Mouse (Mus musculus) lung, postnatal 25 days (tissue): ENCODE data around the gene Nup210l.

Experiments used
- DNase-seq: peaks from one replicate; pipeline ENCODE4 v3.0.0; 2022; ENCODE audit warnings: low spot score

Nup210l gene

DNA sequence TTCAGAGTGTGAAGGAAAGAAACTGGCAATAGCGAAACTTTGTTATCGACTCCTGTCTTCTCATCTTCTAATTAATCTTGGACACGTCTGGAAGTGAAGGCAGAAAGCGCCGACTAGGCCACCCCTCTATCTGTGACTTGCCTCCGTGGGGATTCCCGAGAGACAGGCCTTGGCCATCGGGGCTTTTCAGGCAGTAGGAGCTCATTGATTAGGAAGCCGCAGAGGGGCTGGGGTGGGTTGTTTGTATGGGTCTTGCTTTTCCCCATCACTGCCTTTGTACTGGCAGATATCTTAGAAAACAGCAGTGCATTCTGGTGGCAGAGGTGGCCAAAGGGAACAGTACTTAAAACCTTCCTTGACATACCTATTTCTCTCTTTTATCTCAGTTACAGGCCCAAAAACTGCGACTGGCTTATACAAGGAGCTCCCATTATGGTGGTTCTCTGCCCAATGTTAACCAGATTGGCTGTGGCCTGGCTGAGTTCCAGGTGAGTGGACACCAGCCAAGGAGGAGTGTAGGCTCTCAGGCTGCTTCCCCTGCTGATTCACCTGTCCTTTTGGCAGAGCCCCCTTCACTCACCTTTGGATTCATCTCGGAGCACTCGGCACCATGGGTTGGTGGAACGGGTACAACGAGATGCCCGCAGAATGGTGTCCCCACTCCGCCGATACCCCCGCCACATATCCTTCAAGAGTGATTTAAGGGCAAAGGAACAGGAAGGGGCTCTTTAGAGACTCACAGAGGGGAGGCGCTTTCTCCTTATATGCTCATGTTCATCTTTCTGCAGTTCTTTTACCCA is 153.0 kb downstream of the Nup210l start:
- no peak for DNase-seq

DNA sequence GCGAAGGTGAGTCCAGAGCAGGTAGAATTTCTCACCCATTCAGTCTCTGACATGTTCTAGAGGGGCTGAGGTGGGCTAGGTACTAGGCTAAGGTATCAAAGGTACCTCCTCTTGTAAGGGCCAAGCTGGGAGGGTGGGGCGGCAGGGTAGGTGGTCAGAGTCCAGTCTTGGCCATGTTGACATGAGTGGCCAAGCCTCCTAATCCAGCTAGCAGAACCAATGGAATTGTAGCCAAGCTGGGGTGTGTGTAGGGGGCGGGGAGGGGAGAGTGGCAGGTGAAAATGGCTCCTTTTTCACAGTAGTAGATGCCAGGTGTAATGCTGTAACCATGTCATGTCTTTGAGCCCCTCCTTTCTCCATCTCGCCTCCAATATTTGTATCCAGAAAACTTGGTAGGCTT is 154.6 kb downstream of the Nup210l start:
- no peak for DNase-seq
